Mouse (Mus musculus): ENCODE data around the gene Spag9.

DNA sequence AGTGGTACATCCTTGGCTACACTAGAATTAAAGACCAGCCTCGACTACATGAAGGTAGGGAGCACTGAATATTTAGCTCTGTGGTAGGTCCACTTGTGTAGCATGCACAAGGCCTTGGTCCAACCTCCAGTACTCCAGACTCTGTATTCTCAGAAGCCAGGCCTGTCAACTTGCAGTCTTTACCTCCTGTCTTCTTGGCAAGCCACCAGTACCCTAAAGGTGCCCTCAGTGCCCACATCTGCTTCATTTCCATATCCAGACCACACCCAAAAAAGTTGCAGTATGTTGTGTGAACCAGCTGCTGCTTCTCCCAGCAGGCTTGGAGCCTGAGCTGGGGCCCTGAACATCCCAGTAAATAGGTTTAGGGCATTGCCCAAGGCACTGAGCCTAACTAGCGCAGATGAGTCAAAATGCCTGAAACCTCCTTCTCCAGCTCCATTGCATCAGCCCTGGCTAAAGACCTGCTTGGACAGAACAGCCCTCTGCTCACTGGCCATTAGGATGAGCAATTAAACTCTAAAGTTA, 38.8 kb upstream of the Spag9 start:
- TF ChIP-seq CTCF (IDR thresholded peaks at IDR 0.05; ENCODE audit: control insufficient read depth, insufficient read depth, insufficient read length): no peak
- no peak for TF ChIP-seq CEBPB (IDR thresholded peaks at IDR 0.05; ENCODE audit: low read depth)
- no peak for TF ChIP-seq USF1 (IDR thresholded peaks at IDR 0.05; ENCODE audit: low read depth)
- no peak for TF ChIP-seq MYOG (IDR thresholded peaks at IDR 0.05; ENCODE audit: control insufficient read depth, extremely low read depth, insufficient read length)
- TF ChIP-seq MAX (IDR thresholded peaks at IDR 0.05): no peak
- no peak for TF ChIP-seq MYOD1 (IDR thresholded peaks at IDR 0.05; ENCODE audit: control insufficient read depth, insufficient read length, low read depth)
- no peak for TF ChIP-seq FOSL1 (IDR thresholded peaks at IDR 0.05; ENCODE audit: insufficient read depth, low read length, poor library complexity, severe bottlenecking)
